26 mouse cellular contexts compared by ENCODE assay signal in genomic region chr5:34533066-34533465, GRCm38 (mm10). TPM values are rescaled to one million over a fixed set of nuclear protein-coding genes. Genes with fewer than 3 reads are reported as not detected.
DNase-seq lines count a peak whose midpoint lies in the region; ATAC-seq and TF ChIP-seq lines count a peak whose summit lies in the region.
"Had no signal": no experiment of that assay in that cellular context is flagged by ENCODE, and none has a peak within 500 bp of the region (broad histone marks: within the 10 kb centered on the region; RNA-seq: fewer than 3 reads in every experiment).

No protein-coding gene starts in this region.

- TF ChIP-seq CTCF in liver, postnatal 0 days (IDR thresholded peaks at IDR 0.05; ENCODE audit: low read depth): no peak
- no peak for TF ChIP-seq CTCF in bone marrow macrophage, adult 2 months (IDR thresholded peaks at IDR 0.05; ENCODE audit: low read depth, low read length)
- no peak for TF ChIP-seq CTCF in small intestine, adult 2 months (IDR thresholded peaks at IDR 0.05; ENCODE audit: extremely low read depth, insufficient read length, insufficient replicate concordance, low read depth, low read length)

- H3K9ac ChIP-seq in liver, postnatal 0 days (replicated peaks): no peak overlapping the region; the same call in 1 of the 2 replicates
- H3K9ac ChIP-seq: heart, embryonic 15.5 days; hindbrain, embryonic 12.5 days; limb, embryonic 15.5 days; stomach, embryonic 15.5 days had no signal

- 0 out of 2 replicates have a peak overlapping the region, but pooled peaks have one; percentile 10 for H3K4me2 ChIP-seq in liver, postnatal 0 days (ENCODE audit: low read depth, low read length)
- H3K4me2 ChIP-seq: heart, embryonic 15.5 days; hindbrain, embryonic 12.5 days; limb, embryonic 15.5 days; stomach, embryonic 15.5 days had no signal

- intact Hi-C loops in heart, postnatal 14 days (cut with DNase I): no loop called here

- no peaks in the 10 kb centered on the region for H3K9me3 ChIP-seq in heart, embryonic 10.5 days
- no peaks in the 10 kb centered on the region for H3K9me3 ChIP-seq in liver, postnatal 0 days (ENCODE audit: low read length)
- H3K9me3 ChIP-seq: G1E; heart, embryonic 15.5 days; hindbrain, embryonic 12.5 days; limb, embryonic 10.5 days; limb, embryonic 15.5 days; stomach, embryonic 15.5 days had no signal

- no peak overlapping the region for H3K4me3 ChIP-seq in heart, embryonic 10.5 days
- no peak overlapping the region for H3K4me3 ChIP-seq in liver, postnatal 0 days (ENCODE audit: low read depth, low read length)
- no peak overlapping the region for H3K4me3 ChIP-seq in bone marrow macrophage, adult 2 months (ENCODE audit: insufficient read depth, low read length)
- no peak overlapping the region for H3K4me3 ChIP-seq in small intestine, adult 2 months (ENCODE audit: low read depth, low read length)
- H3K4me3 ChIP-seq: erythroblast, embryonic 14.5 days; heart, embryonic 15.5 days; hindbrain, embryonic 12.5 days; limb, embryonic 10.5 days; limb, embryonic 15.5 days; stomach, embryonic 15.5 days had no signal

- 67% methylated on average over 5 of the region's 5 CpGs for WGBS in heart, embryonic 10.5 days
- WGBS in liver, postnatal 0 days (ENCODE audit: insufficient replicate concordance): 69% methylated on average over 5 of the region's 5 CpGs
- 88% methylated on average over 5 of the region's 5 CpGs for WGBS in small intestine, adult 2 months

- H3K36me3 ChIP-seq in heart, embryonic 10.5 days: no peaks in the 10 kb centered on the region
- no peaks in the 10 kb centered on the region for H3K36me3 ChIP-seq in liver, postnatal 0 days (replicated peaks; ENCODE audit: insufficient read depth, low read length)
- no peaks in the 10 kb centered on the region for H3K36me3 ChIP-seq in small intestine, adult 2 months (ENCODE audit: control insufficient read depth, insufficient read depth, low read length)
- H3K36me3 ChIP-seq: G1E; heart, embryonic 15.5 days; hindbrain, embryonic 12.5 days; limb, embryonic 10.5 days; limb, embryonic 15.5 days; stomach, embryonic 15.5 days had no signal

- peaks cover 22% of the 10 kb centered on the region for H3K4me1 ChIP-seq in heart, embryonic 10.5 days
- peaks cover 52% of the 10 kb centered on the region for H3K4me1 ChIP-seq in liver, postnatal 0 days (ENCODE audit: insufficient read depth)
- H3K4me1 ChIP-seq in bone marrow macrophage, adult 2 months (ENCODE audit: control insufficient read depth, insufficient read depth, low read length): peaks cover 94% of the 10 kb centered on the region
- peaks cover 41% of the 10 kb centered on the region for H3K4me1 ChIP-seq in small intestine, adult 2 months (ENCODE audit: control insufficient read depth, insufficient read depth, insufficient read length, low read length)
- H3K4me1 ChIP-seq: hindbrain, embryonic 12.5 days; limb, embryonic 10.5 days had no signal

- no peak for TF ChIP-seq EP300 in liver, postnatal 0 days (IDR thresholded peaks at IDR 0.05; ENCODE audit: low read depth)

- DNase-seq in heart, embryonic 10.5 days (ENCODE audit: low spot score): no peak
- DNase-seq in heart, postnatal 14 days: no peak
- DNase-seq in liver, postnatal 0 days: no peak
- DNase-seq in liver: no peak
- DNase-seq in thymus, postnatal 4 days: no peak
- DNase-seq: adrenal gland, adult 8-10 months; kidney, adult 8-10 months; kidney, postnatal 4 days; lung, adult 2 months; lung, postnatal 10 days; midbrain, embryonic 14.5 days; right cerebral cortex, postnatal 4 days; thymus, adult 18-20 months; thymus, postnatal 36 days had no signal

- H3K27me3 ChIP-seq in heart, embryonic 10.5 days (ENCODE audit: insufficient read depth, poor library complexity, severe bottlenecking): no peaks in the 10 kb centered on the region
- H3K27me3 ChIP-seq in liver, postnatal 0 days (ENCODE audit: insufficient read depth, low read length): no peaks in the 10 kb centered on the region
- H3K27me3 ChIP-seq in small intestine, adult 2 months (ENCODE audit: control insufficient read depth, insufficient read depth, low read length): no peaks in the 10 kb centered on the region
- H3K27me3 ChIP-seq: heart, embryonic 15.5 days; hindbrain, embryonic 12.5 days; limb, embryonic 15.5 days; stomach, embryonic 15.5 days had no signal

- H3K27ac ChIP-seq in heart, embryonic 10.5 days: peak overlapping the region; percentile 37
- peak overlapping the region; percentile 84 for H3K27ac ChIP-seq in liver, postnatal 0 days (ENCODE audit: low read depth)
- H3K27ac ChIP-seq in bone marrow macrophage, adult 2 months (ENCODE audit: insufficient read depth, low read depth, low read length): peak overlapping the region; percentile 99
- H3K27ac ChIP-seq in small intestine, adult 2 months (ENCODE audit: insufficient read depth, low read depth, low read length): 0 out of 2 replicates have a peak overlapping the region, but pooled peaks have one; percentile 12
- H3K27ac ChIP-seq: hindbrain, embryonic 12.5 days; kidney, postnatal 0 days; limb, embryonic 10.5 days; limb, embryonic 15.5 days; stomach, embryonic 15.5 days had no signal

- no peak for ATAC-seq in liver, postnatal 0 days
- ATAC-seq: forebrain, embryonic 16.5 days; intestine, embryonic 16.5 days had no signal

- no peak for TF ChIP-seq POLR2A in bone marrow macrophage, adult 2 months (IDR thresholded peaks at IDR 0.05; ENCODE audit: borderline replicate concordance, low read depth, low read length)
- TF ChIP-seq POLR2A in small intestine, adult 2 months (IDR thresholded peaks at IDR 0.05; ENCODE audit: low read depth, low read length): no peak

RNA-seq across cellular contexts. Expression of gene Sh3bp2, which starts 7.4 kb away (rescaled TPM):
- 3.6 and 6.0 TPM in 2 replicates for polyA plus RNA-seq in heart, embryonic 10.5 days (2016; fragmentation: Nextera tagmentation; extraction: Ambion mirVana)
- total RNA-seq in heart, postnatal 14 days (2021): 1 to 10 TPM; 3.8 to 4.6 TPM
- 7.7 and 9.8 TPM in 2 replicates for polyA plus RNA-seq in liver, postnatal 0 days (2015; fragmentation: Nextera tagmentation; extraction: Ambion mirVana)
- polyA plus RNA-seq in bone marrow macrophage, adult 2 months (2012; ENCODE audit: insufficient read depth, insufficient read length, missing spikeins): 129 and 132 TPM in 2 replicates
- polyA plus RNA-seq in small intestine, adult 2 months (2012; rRNA removed): 5.0 and 12.4 TPM in 2 replicates

RNA-seq across cellular contexts. Expression of gene Tnip2, which starts 19.3 kb away (rescaled TPM):
- polyA plus RNA-seq in heart, embryonic 10.5 days (2016; fragmentation: Nextera tagmentation; extraction: Ambion mirVana): 9.9 and 14.6 TPM in 2 replicates
- total RNA-seq in heart, postnatal 14 days (2021): 1 to 10 TPM; 6.4 to 8.3 TPM
- polyA plus RNA-seq in liver, postnatal 0 days (2015; fragmentation: Nextera tagmentation; extraction: Ambion mirVana): 5.3 and 5.5 TPM in 2 replicates
- 34.2 and 43.9 TPM in 2 replicates for polyA plus RNA-seq in bone marrow macrophage, adult 2 months (2012; ENCODE audit: insufficient read depth, insufficient read length, missing spikeins)
- 7.2 and 13.8 TPM in 2 replicates for polyA plus RNA-seq in small intestine, adult 2 months (2012; rRNA removed)
- polyA plus RNA-seq: erythroblast, embryonic 14.5 days had no signal

RNA-seq across cellular contexts. Expression of gene Add1, which starts 40.4 kb away (rescaled TPM):
- 177 and 187 TPM in 2 replicates for polyA plus RNA-seq in heart, embryonic 10.5 days (2016; fragmentation: Nextera tagmentation; extraction: Ambion mirVana)
- total RNA-seq in heart, postnatal 14 days (2021): 100 to 1,000 TPM; 149 to 154 TPM
- polyA plus RNA-seq in liver, postnatal 0 days (2015; fragmentation: Nextera tagmentation; extraction: Ambion mirVana): 52.0 and 54.8 TPM in 2 replicates
- 120 and 122 TPM in 2 replicates for polyA plus RNA-seq in bone marrow macrophage, adult 2 months (2012; ENCODE audit: insufficient read depth, insufficient read length, missing spikeins)
- polyA plus RNA-seq in small intestine, adult 2 months (2012; rRNA removed): 42.7 and 160 TPM in 2 replicates

Comparison
In these comparisons a context has a peak if more than half of its experiments do, and no peak if none do; other contexts are left out.
1. H3K27ac ChIP-seq: peak in every context shown above with its lines; median percentile 99 in bone marrow macrophage, adult 2 months; 84 in liver, postnatal 0 days; 37 in heart, embryonic 10.5 days; 12 in small intestine, adult 2 months.